Mouse (Mus musculus) neural tube, postnatal 0 days (tissue): ENCODE data around the gene Tctn3. TPM values are rescaled to one million over a fixed set of nuclear protein-coding genes. Genes with fewer than 3 reads are reported as not detected.

Experiments
- polyA plus RNA-seq: library from polyadenylated mRNA; unstranded; fragments of >200 nt; fragmentation: Nextera tagmentation; extraction: Ambion mirVana; gene quantifications from 2 replicates; pipeline ENCODE4 v1.2.1, GENCODE M21; 2015

Gene Tctn3
- 14.0 and 14.8 TPM in 2 replicates for polyA plus RNA-seq

DNA sequence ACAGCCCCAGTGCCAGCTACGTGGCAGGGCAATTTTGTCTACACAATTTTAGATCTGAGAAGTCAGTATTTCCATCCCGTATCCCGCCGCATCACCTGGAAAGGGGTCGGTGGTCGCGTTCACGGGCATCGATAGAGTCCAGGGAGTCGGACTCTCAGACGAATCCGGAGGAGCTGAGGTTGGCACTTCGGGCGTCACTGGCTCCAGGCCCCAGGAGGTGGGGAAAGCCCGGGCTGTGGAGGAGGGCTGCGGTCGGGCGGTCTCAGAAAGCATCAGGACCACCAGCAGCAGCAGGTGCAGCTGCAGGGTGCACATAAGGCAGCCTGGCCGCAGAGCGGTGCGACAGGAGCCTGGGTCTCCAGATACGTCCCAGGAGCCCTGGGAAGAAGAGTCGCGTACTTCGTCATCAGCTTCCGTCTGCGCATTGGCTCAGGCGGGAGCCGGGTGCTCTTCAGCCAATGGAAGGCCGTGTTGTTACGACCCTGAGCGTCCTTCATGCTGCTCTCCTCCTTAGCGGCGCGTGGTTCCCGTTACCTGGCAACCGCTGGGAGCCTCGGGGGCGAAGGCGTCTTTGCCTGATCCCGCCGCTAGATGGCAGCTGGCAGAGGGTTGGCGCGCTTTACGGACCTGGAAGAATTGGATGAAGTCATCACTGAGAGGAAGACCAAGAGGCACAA is at the start of gene Tctn3, which contains the start of gene Entpd1:
Tctn3 (minus strand) TSS at position 404 of the 677 bp plus-strand sequence.
Entpd1 (plus strand) TSS at position 537 of the 677 bp plus-strand sequence.

DNA sequence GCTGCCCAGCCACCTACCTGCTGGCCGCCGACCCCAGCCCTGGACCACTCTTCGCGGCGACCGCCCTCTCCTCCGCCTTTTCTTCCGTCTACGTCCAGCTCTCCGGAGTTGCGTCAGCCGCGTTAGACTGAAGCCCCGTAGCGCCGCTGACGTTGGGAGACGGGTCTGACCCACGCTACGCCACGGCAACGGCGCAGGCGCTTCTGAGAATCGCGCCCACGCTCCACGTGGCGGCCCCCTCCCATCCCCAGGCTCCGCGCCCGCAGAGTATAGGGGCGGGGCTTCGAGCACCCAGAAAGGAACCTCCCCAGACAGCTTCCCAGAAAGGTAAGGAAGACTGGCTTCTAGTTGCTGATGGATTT is 23.8 kb downstream of the Tctn3 start, which contains the start of gene Aldh18a1:
Aldh18a1 (minus strand) TSS at position 171 of the 362 bp plus-strand sequence.

Other genes starting within 250 kb of the Tctn3 start
- 105 and 116 TPM in 2 replicates for gene Sorbs1, start 98.5 kb downstream of the Tctn3 start, polyA plus RNA-seq
- gene Aldh18a1, start 23.8 kb downstream of the Tctn3 start, polyA plus RNA-seq, result 24.4 and 28.0 TPM in 2 replicates
- gene Entpd1, start 133 bp upstream of the Tctn3 start, polyA plus RNA-seq, result 8.3 and 9.8 TPM in 2 replicates
- gene Cc2d2b, start 136.5 kb upstream of the Tctn3 start, polyA plus RNA-seq, result 0.32 and 0.36 TPM in 2 replicates
- gene Ccnj, start 219.0 kb upstream of the Tctn3 start, polyA plus RNA-seq, result 7.9 and 8.2 TPM in 2 replicates